Mouse (Mus musculus) erythroblast, adult 5-6 weeks (primary cell): ENCODE results near the gene Tmem80. TPM values are rescaled to one million over a fixed set of nuclear protein-coding genes. Genes with fewer than 3 reads are reported as not detected.

Source experiments
- ATAC-seq: replicated peaks from 2 replicates; pipeline ENCODE4 v1.8.0; 2016; ENCODE audit warnings: moderate number of reproducible peaks, mild to moderate bottlenecking, moderate TSS enrichment, inconsistent platforms; ENCODE audit not compliant: poor library complexity, low FRiP score, severe bottlenecking
- total RNA-seq, 2 experiments: library from RNA; stranded (forward) in 1 of 2; stranded (reverse) in 1 of 2; fragments of 150-400 nt in 1 of 2; fragments of 200-764, 138-1000 nt in 1 of 2; gene quantifications; 2 replicates each; pipeline versions ENCODE4 v1.2.3 to v1.2.4; 2015 to 2017; ENCODE audit warnings: low replicate concordance in 2 of 2

The Tmem80 gene
- total RNA-seq, 2 experiments from 2014 or later = 6.5 to 12.9 TPM

- no peak for ATAC-seq
Observed at GRCm38 (mm10) chr7:141351061-141351460, 23.5 kb downstream of the Tmem80 start.

- 0 out of 2 replicates have a peak, but pooled peaks have one; percentile 24 for ATAC-seq
Observed at GRCm38 (mm10) chr7:141355051-141355450, 27.5 kb downstream of the Tmem80 start.

- 0 out of 2 replicates have a peak, but pooled peaks have one; percentile 15 for ATAC-seq
Observed at GRCm38 (mm10) chr7:141355626-141356326, 28.2 kb downstream of the Tmem80 start.

- no peak for ATAC-seq
Observed at GRCm38 (mm10) chr7:141356971-141357370, 29.4 kb downstream of the Tmem80 start.

GRCm38 (mm10) chr7:141361510-141361909 is 34.0 kb downstream of the Tmem80 start:
- ATAC-seq = no peak

- peak; percentile 72 for ATAC-seq
Observed at GRCm38 (mm10) chr7:141363106-141363751, 35.7 kb downstream of the Tmem80 start.

- peak; percentile 34 for ATAC-seq
Observed at GRCm38 (mm10) chr7:141363752-141364125, 36.2 kb downstream of the Tmem80 start.

GRCm38 (mm10) chr7:141364349-141365048 is 37.0 kb downstream of the Tmem80 start:
- peak; percentile 82 for ATAC-seq

- ATAC-seq = peak; percentile 7; the same call in 1 of the 2 replicates
Observed at GRCm38 (mm10) chr7:141365049-141365445, 37.5 kb downstream of the Tmem80 start.

GRCm38 (mm10) chr7:141367358-141367757 is 39.8 kb downstream of the Tmem80 start:
- ATAC-seq = no peak

GRCm38 (mm10) chr7:141369918-141370317 is 42.4 kb downstream of the Tmem80 start:
- no peak for ATAC-seq

GRCm38 (mm10) chr7:141371942-141372595 is 44.5 kb downstream of the Tmem80 start:
- no peak for ATAC-seq

- no peak for ATAC-seq
Observed at GRCm38 (mm10) chr7:141373611-141374010, 46.1 kb downstream of the Tmem80 start.

- ATAC-seq = no peak; the same call in 1 of the 2 replicates
Observed at GRCm38 (mm10) chr7:141374399-141374798, 46.9 kb downstream of the Tmem80 start.

- ATAC-seq = 0 out of 2 replicates have a peak, but pooled peaks have one; percentile 31
Observed at GRCm38 (mm10) chr7:141379584-141379983, 52.0 kb downstream of the Tmem80 start.

GRCm38 (mm10) chr7:141381068-141381835 is 53.7 kb downstream of the Tmem80 start:
- ATAC-seq = no peak
